Mouse (Mus musculus) embryonic fibroblast, embryonic 13.5 days (primary cell): ENCODE results near the gene Lsamp.

Source experiments
- CTCF ChIP-seq: IDR thresholded peaks from 2 replicates; pipeline ENCODE4 v1.5.1; 2011; ENCODE audit warnings: mild to moderate bottlenecking, control low read depth, low read length, moderate library complexity, borderline replicate concordance; ENCODE audit not compliant: insufficient read depth
- POLR2A ChIP-seq: IDR thresholded peaks from 2 replicates; pipeline ENCODE4 v1.6.1; 2011; ENCODE audit warnings: low read depth, mild to moderate bottlenecking, control low read depth, low read length, moderate library complexity

DNA sequence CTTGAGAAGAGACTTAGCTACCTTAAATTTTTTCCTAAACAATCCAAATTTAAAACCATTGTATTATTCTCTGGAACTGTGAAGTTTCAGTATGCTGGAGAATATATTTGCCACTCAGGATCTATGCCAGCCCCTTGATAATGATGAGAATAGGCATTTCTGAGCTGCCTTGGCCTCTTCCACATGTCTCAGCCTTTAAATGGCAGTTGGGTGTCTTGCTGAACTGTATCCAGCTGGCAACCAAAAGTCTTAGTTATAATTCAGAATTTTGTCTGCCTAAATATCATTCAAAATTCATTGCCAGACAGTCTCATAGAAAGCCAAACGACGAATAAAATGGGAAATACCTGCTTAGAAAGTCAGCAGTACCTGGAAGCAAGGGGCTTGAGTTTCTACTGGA, 332.0 kb downstream of the Lsamp start:
- TF ChIP-seq POLR2A (no peak), CTCF (no peak)
